ENCODE assay signal across 8 mouse cellular contexts in the genomic region with DNA sequence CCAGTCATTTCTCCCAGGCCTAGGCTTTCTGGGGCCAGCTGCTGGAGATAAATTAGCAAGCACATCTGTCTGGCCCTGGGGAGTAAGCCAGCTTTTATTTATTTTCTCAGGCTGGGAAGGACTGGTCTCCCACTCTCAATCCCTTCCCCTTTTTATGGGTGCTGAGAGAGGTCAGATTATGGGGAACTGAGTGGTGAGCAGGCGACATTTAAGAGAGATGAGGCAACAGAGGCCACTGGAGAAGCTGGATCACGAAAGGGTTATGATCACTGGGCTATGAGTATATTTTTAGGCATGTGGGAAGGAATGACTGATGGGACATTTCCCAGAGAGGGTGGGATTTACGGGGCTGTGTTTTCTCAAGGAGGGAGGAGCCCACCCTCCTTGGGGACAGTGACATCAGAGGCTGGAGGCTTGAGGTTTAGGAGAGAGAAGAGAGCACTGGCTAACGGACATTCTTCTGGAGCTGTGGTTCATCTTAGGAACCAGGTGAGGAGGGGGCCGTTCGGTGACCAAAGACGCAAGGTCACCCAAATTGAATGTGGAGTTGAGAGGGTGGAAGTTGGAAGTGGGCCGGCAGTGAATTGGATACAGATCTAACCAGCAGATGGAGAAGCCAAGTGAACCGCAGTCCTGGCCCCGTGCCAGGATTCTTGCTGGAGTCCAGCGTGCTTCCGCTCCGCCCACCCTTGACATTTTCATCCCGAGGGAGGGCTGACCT.
DNase-seq lines count a peak whose midpoint lies in the region; ATAC-seq lines count a peak whose summit lies in the region.

No protein-coding gene starts in this region.

- H3K9me3 ChIP-seq in hindbrain, embryonic 10.5 days, result no peaks in the 10 kb centered on the region
- no peaks in the 10 kb centered on the region for H3K9me3 ChIP-seq in hindbrain, embryonic 13.5 days
- H3K9me3 ChIP-seq in hindbrain, embryonic 15.5 days, result no peaks in the 10 kb centered on the region
- no peaks in the 10 kb centered on the region for H3K9me3 ChIP-seq in stomach, embryonic 14.5 days (ENCODE audit: control insufficient read depth, low read depth, low read length)

- H3K36me3 ChIP-seq in hindbrain, embryonic 10.5 days, result no peaks in the 10 kb centered on the region
- no peaks in the 10 kb centered on the region for H3K36me3 ChIP-seq in hindbrain, embryonic 13.5 days
- H3K36me3 ChIP-seq in hindbrain, embryonic 15.5 days, result no peaks in the 10 kb centered on the region
- no peaks in the 10 kb centered on the region for H3K36me3 ChIP-seq in stomach, embryonic 14.5 days (ENCODE audit: control insufficient read depth, insufficient read depth, low read length)

- DNase-seq in hindbrain, embryonic 10.5 days (ENCODE audit: low spot score), result peak; percentile 35
- DNase-seq in cerebellum, adult 11-12 months, result peak; percentile 74
- DNase-seq in gastrocnemius, adult 18-20 months (ENCODE audit: low spot score), result peak; percentile 89
- peak; percentile 18 to 54 for DNase-seq in left cerebral cortex, adult 8-10 months (ENCODE audit: low spot score in 2 of 2)

- no peak overlapping the region for H3K4me2 ChIP-seq in hindbrain, embryonic 13.5 days
- H3K4me2 ChIP-seq in hindbrain, embryonic 15.5 days, result peak overlapping the region; percentile 5; the same call in 1 of the 2 replicates
- H3K4me2 ChIP-seq in stomach, embryonic 14.5 days (replicated peaks; ENCODE audit: low read depth, low read length), result peak overlapping the region; percentile 14; the same call in 1 of the 2 replicates

- no peak overlapping the region for H3K4me3 ChIP-seq in hindbrain, embryonic 10.5 days
- H3K4me3 ChIP-seq in hindbrain, embryonic 13.5 days, result no peak overlapping the region
- no peak overlapping the region for H3K4me3 ChIP-seq in hindbrain, embryonic 15.5 days
- no peak overlapping the region for H3K4me3 ChIP-seq in stomach, embryonic 14.5 days (ENCODE audit: low read depth, low read length)

- no peak for ATAC-seq in hindbrain, embryonic 13.5 days (ENCODE audit: low FRiP score)
- ATAC-seq in hindbrain, embryonic 15.5 days (ENCODE audit: low FRiP score, low read depth), result no peak
- peak; percentile 76 for ATAC-seq in megakaryocyte progenitor cell, adult 5-6 weeks (replicated peaks; ENCODE audit: poor library complexity)
- ATAC-seq in stomach, embryonic 14.5 days (ENCODE audit: insufficient number of reproducible peaks, insufficient read depth, low FRiP score, low read depth), result peak; percentile 53; the same call in 1 of the 2 replicates

- H3K27me3 ChIP-seq in hindbrain, embryonic 10.5 days (ENCODE audit: insufficient read depth, poor library complexity, severe bottlenecking), result no peaks in the 10 kb centered on the region
- no peaks in the 10 kb centered on the region for H3K27me3 ChIP-seq in hindbrain, embryonic 13.5 days
- H3K27me3 ChIP-seq in hindbrain, embryonic 15.5 days, result no peaks in the 10 kb centered on the region
- H3K27me3 ChIP-seq in stomach, embryonic 14.5 days (ENCODE audit: control insufficient read depth, insufficient read depth, low read length), result no peaks in the 10 kb centered on the region

- H3K9ac ChIP-seq in hindbrain, embryonic 13.5 days, result no peak overlapping the region
- H3K9ac ChIP-seq in hindbrain, embryonic 15.5 days, result no peak overlapping the region
- no peak overlapping the region for H3K9ac ChIP-seq in stomach, embryonic 14.5 days (replicated peaks; ENCODE audit: low read depth, low read length)

- WGBS in hindbrain, embryonic 10.5 days, result 62% methylated on average over 14 of the region's 14 CpGs
- 35% methylated on average over 14 of the region's 14 CpGs for WGBS in hindbrain, embryonic 13.5 days
- 39% methylated on average over 14 of the region's 14 CpGs for WGBS in hindbrain, embryonic 15.5 days
- WGBS in stomach, embryonic 14.5 days, result 15% methylated on average over 14 of the region's 14 CpGs

- peaks cover 40% of the 10 kb centered on the region for H3K4me1 ChIP-seq in hindbrain, embryonic 10.5 days (replicated peaks)
- H3K4me1 ChIP-seq in hindbrain, embryonic 13.5 days (replicated peaks), result peaks cover 27% of the 10 kb centered on the region
- peaks cover 18% of the 10 kb centered on the region for H3K4me1 ChIP-seq in hindbrain, embryonic 15.5 days (replicated peaks)
- peaks cover 50% of the 10 kb centered on the region for H3K4me1 ChIP-seq in stomach, embryonic 14.5 days (ENCODE audit: control insufficient read depth, insufficient read depth, low read length)

- H3K27ac ChIP-seq in hindbrain, embryonic 10.5 days, result 0 out of 2 replicates have a peak overlapping the region, but pooled peaks have one; percentile 4
- H3K27ac ChIP-seq in hindbrain, embryonic 13.5 days, result no peak overlapping the region
- 0 out of 2 replicates have a peak overlapping the region, but pooled peaks have one; percentile 25 for H3K27ac ChIP-seq in hindbrain, embryonic 15.5 days (replicated peaks)
- peak overlapping the region; percentile 80 for H3K27ac ChIP-seq in stomach, embryonic 14.5 days (ENCODE audit: low read length)

Comparison
In these comparisons a context has a peak if more than half of its experiments do, and no peak if none do; other contexts are left out.
1. DNase-seq: peak in every context shown above with its lines; median percentile 89 in gastrocnemius, adult 18-20 months; 74 in cerebellum, adult 11-12 months; 36 in left cerebral cortex, adult 8-10 months; 35 in hindbrain, embryonic 10.5 days.
2. ATAC-seq: peak in megakaryocyte progenitor cell, adult 5-6 weeks (single experiment) and stomach, embryonic 14.5 days (single experiment); none in hindbrain, embryonic 13.5 days (single experiment) and hindbrain, embryonic 15.5 days (single experiment).